19 mouse cellular contexts compared by ENCODE assay signal in genomic region chr13:94091366-94091765, GRCm38 (mm10).
"Had no signal": no experiment of that assay in that cellular context is flagged by ENCODE, and none has a peak within 500 bp of the region (broad histone marks: within the 10 kb centered on the region; RNA-seq: fewer than 3 reads in every experiment).

No protein-coding gene starts in this region.

- H3K9ac ChIP-seq: lung, embryonic 15.5 days; midbrain, embryonic 13.5 days; neural tube, embryonic 13.5 days; neural tube, embryonic 15.5 days had no signal

- H3K4me3 ChIP-seq: lung, embryonic 15.5 days; midbrain, embryonic 13.5 days; myocyte; neural tube, embryonic 13.5 days; neural tube, embryonic 15.5 days had no signal

- ATAC-seq: lung, postnatal 0 days; midbrain, embryonic 13.5 days; midbrain, embryonic 16.5 days had no signal

- H3K4me1 ChIP-seq: midbrain, embryonic 13.5 days had no signal

- H3K9me3 ChIP-seq: lung, embryonic 15.5 days; midbrain, embryonic 13.5 days; neural tube, embryonic 13.5 days; neural tube, embryonic 15.5 days had no signal

- H3K27me3 ChIP-seq: lung, embryonic 15.5 days; midbrain, embryonic 13.5 days had no signal

- DNase-seq: lung, adult 18-20 months; lung, postnatal 14 days; lung, postnatal 4 days; retina, postnatal 1 day; right cerebral cortex, adult 18-20 months; right cerebral cortex, postnatal 25 days; right cerebral cortex, postnatal 4 days; spleen, adult 18-20 months; thymus, adult 18-20 months; thymus, postnatal 14 days; thymus, postnatal 36 days had no signal

- H3K4me2 ChIP-seq: lung, embryonic 15.5 days; midbrain, embryonic 11.5 days; midbrain, embryonic 13.5 days; neural tube, embryonic 13.5 days; neural tube, embryonic 15.5 days had no signal

- H3K27ac ChIP-seq: lung, embryonic 15.5 days; midbrain, embryonic 13.5 days; neural tube, embryonic 13.5 days; neural tube, embryonic 15.5 days had no signal

- H3K36me3 ChIP-seq: lung, embryonic 15.5 days; midbrain, embryonic 13.5 days; neural tube, embryonic 13.5 days; neural tube, embryonic 15.5 days had no signal
